Mouse (Mus musculus): ENCODE measurements at regions not wholly inside any gene's neighbourhood (a gene's known extent, or its start where the extent isn't known, plus 50 kb on each side); places are given as distances from the start of the nearest gene placed in this dataset.

GRCm38 (mm10) chr3:52498506-52499228 lies 230.5 kb downstream of the Foxo1 start:
- no peak for TF ChIP-seq CTCF (IDR thresholded peaks at IDR 0.05; ENCODE audit: low read depth)
- TF ChIP-seq EP300 (IDR thresholded peaks at IDR 0.05; ENCODE audit: low read depth): no peak
